Mouse (Mus musculus): ENCODE measurements around the gene Iba57. TPM values are rescaled to one million over a fixed set of nuclear protein-coding genes. Genes with fewer than 3 reads are reported as not detected.

Iba57 gene
- total RNA-seq, 2 experiments from 2014 or later: 17.6 to 19.6 TPM

GRCm38 (mm10) chr11:59174189-59174838 lies 10.8 kb upstream of the Iba57 start:
- DNase-seq: no peak

- no peak for DNase-seq
Measured at GRCm38 (mm10) chr11:59170549-59170948, 7.0 kb upstream of the Iba57 start.

DNA sequence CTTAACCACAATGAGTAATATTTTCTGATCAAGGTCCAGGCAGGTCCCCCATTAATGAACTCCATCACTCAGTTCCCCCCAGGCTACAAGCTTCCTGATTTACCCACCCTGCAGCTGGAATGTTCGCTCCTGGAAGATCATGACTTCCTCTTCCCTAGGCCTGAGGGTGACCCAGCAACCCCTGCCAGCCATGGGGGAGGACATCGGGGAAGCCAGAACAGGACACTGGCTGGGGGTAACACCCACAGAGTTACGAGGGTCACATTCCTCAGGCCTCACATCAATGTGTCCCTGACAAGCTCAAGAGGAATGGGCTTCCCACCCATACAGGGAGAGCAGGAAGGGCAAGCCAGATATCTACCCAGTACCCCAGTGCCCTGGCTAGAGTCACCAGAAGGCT lies 6.3 kb upstream of the Iba57 start:
- no peak for DNase-seq

- no peak for DNase-seq
Measured at GRCm38 (mm10) chr11:59165616-59166241, 2.2 kb upstream of the Iba57 start.

- peak in 1 of 2 experiments; percentile 25 for DNase-seq
Measured at GRCm38 (mm10) chr11:59164384-59164783, 845 bp upstream of the Iba57 start.

- DNase-seq: no peak
Measured at GRCm38 (mm10) chr11:59162443-59163254, 890 bp downstream of the Iba57 start.

DNA sequence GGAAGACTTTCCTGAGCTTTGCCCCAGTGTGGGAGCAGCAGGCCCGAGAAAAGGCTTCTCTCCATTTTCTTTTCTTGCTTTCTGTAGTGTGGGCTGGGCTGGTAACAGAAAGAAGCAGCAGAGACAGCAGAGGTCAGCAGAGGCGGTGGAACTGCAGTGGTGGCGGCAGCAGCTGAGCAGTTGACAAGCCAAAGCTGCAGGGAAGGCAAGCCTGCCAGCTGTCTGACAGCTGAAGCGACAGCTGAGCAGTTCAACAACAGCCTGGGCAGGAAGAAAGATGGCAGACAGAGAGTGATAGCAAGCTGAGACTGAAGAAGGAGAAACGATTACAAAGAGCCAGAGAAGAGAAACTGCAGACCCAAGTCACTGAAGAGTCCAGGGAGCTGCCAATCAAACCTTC lies 2.1 kb downstream of the Iba57 start:
- peak; percentile 55 to 73 for DNase-seq

GRCm38 (mm10) chr11:59159558-59159957 lies 4.0 kb downstream of the Iba57 start:
- no peak for DNase-seq

GRCm38 (mm10) chr11:59159099-59159498 lies 4.4 kb downstream of the Iba57 start:
- no peak for DNase-seq

DNA sequence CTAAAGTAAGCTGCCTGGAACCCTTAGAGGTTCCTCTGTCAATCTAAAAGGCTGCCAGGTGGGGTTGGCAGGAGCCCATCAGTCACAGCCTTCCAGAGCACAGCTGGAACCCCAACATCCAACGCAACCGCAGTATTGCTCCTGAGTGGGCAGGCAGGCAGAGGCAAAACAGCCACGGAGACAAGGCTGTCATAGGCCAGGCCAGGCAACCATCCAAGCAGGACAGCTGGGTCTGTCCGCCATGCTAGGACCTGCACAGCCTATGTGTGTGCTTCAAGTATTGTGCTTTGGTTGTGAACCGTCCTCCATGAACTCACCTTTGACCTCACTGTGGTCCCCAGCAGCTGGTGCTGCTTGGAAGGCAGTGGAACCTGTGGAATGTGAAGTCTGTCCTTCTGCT lies 7.6 kb downstream of the Iba57 start:
- DNase-seq: no peak

GRCm38 (mm10) chr11:59154220-59154619 lies 9.3 kb downstream of the Iba57 start:
- no peak for DNase-seq

GRCm38 (mm10) chr11:59151729-59152128 lies 11.8 kb downstream of the Iba57 start:
- DNase-seq: no peak

GRCm38 (mm10) chr11:59149302-59149701 lies 14.2 kb downstream of the Iba57 start:
- no peak for DNase-seq

DNA sequence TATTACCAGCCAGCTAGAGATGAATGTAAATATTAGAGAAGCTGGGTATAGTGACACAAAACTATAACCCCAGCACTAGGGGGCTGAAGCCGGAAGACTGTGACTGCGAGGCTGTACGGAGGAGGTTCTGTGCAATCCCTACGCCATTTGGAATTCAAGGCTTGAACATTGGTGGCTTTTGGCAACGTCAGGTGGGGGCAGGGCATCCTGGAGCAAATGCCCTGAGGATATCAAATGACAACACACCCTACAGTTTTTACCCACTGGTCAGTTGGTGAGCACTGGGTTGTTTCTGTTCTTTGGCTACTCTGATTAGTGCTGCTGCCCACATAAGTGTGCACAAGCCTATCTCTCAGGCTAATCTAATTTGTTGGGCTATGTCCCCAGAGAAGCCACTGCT lies 20.6 kb downstream of the Iba57 start:
- DNase-seq: no peak

DNA sequence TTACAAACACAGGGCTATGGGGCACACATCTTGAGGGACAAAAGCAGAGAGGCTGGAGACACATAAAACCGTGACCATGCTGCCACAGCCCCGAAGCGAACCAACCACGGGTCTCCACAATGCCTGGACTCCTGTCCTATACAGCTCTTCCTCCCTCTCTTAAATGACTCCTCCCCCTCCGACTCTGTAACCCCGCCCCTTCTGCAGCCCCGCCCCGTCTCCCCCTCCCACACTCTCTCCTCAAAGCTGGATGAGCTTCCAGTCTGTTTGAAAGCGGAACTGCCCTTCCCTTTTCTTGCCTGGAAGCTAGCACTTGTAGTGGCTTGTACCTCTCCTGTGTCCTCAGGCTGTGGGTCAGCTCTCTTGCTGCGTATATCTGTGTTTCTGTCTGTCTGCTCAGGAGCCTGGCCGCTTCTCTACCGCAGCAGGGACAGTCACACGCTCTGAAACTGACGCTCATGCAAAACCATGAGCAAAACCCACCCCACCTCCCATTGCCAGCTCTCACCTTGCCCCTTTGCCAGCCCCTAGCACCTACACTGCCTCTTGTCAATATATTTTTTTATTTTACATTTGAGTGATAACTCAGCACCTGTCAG lies 21.7 kb downstream of the Iba57 start:
- DNase-seq: peak in 1 of 2 experiments; percentile 28

- DNase-seq: peak; percentile 59 to 63
Measured at GRCm38 (mm10) chr11:59138537-59139486, 24.7 kb downstream of the Iba57 start.

DNA sequence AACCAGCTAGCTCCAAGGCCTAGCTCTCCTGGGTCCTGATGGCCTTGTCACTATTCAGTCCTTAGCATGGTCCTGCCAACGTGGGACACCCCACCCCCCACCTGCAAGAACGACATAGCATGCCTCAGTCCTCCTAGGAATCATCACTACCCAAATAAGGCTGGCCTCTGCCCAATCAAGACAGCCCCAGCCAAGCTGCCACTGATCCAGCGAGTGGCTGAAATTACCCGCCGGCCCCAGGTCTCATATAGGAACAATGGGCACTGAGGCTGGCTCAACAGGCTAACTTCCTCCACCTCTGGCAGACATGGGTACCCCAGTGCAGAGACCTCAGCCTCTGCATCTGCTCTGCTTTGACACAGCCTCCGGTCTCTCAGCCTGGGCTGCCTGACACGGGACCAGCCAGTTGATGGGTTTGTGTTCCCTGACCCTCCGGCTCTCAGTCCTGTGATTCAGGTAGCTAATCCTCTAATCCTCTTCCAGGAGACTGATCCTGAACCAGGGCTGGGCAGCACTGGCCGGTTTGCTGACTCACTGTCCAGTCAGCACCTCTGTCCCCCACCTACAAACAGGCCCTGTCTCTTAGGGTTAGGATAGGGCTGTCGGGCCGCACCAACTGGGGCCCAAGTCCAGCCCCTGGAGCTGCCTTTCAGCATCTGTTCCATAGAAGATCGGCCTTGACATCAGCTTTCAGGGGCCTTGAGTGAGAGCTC lies 26.4 kb downstream of the Iba57 start:
- DNase-seq: peak in 1 of 2 experiments; percentile 42

DNA sequence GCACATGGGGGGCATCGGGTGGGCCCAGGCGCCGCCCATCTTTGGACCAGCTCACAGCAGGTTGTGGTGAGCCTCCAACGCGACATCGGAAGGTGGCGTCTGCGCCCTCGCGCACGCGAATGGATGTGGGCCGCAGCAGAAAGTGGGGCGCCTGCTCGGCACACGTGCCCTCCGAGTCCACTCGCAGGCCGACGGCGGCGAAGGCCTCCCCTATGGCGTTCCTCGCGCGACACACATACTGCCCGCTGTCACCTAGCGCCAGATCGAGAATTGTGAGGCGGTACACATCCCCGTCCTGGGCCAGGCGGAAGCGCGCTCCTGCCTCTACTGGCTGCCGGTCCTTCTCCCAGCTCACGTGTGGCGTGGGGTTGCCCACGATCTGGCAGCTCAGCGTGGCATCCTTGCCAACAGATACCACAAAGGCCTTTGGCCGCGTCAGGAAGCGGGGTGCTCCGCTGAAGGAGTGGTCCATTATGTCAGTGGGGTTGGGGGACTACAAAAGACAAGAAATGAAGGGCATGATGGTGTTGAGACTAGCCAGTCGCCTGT lies 27.6 kb downstream of the Iba57 start, which contains the start of gene Obscn:
Gene Obscn, minus strand, starts transcription at position 499 of the 549 bp plus-strand sequence.
- DNase-seq: peak; percentile 34 to 47

DNA sequence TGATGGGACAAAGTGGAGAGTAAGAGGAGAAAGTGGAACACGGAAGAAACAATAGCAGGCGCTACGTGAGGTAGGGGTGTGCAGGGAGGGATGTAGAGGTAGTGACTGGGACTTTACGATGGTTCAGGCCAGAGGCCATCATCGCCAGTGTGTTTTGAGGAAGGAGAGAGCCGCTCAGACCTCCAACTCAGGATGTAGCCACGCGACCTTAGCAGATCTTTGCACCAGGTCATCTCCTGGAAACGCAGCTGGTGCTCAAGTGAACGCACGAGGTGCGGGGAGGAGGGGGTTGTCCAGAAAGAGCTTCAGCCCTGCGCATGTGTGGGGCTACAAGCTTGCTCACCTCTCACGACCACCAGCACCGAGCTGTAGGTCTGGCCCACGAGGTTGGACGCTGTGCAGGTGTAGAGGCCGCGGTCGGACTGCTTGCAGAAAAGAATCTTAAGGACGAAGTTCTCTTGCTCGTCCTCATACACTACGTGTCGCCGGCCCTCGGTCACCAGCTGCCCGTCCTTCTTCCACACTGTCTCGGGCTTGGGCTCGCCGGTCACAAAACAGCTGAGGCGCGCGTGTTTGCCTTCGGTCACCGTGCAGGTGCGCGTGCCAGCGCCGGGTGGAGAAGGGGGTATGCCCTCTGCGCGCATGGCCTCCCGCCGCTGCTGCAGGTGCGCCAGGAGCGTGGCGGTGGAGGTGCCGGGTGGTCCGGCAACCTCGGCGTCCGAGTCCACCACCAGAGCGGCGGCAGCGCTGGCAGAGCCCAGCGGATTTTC lies 28.3 kb downstream of the Iba57 start:
- DNase-seq: peak in 1 of 2 experiments; percentile 33
